Mouse (Mus musculus): ENCODE results near the gene Cdc5l. TPM values are rescaled to one million over a fixed set of nuclear protein-coding genes. Genes with fewer than 3 reads are reported as not detected.
"Not testable (repeated sequence)": the region's sequence is repeated elsewhere in the genome, so short reads cannot be mapped to it uniquely, and the experiment has no call there.

Cdc5l gene
- 44.3 and 44.8 TPM in 2 replicates for total RNA-seq (2021)
- long read RNA-seq, experiment 1, transcript Cdc5l-201 (16 exons, 3,027 nt), result major isoform, 27 of 34 reads
- long read RNA-seq, experiment 1, partial matches to known transcripts, result 5 of 34 reads
- long read RNA-seq, experiment 1, other reads (novel, unspliced or antisense), result 2 of 34 reads
- long read RNA-seq, experiment 2, transcript Cdc5l-201 (16 exons, 3,027 nt), result major isoform, 21 of 29 reads
- long read RNA-seq, experiment 2, partial matches to known transcripts, result 6 of 29 reads
- long read RNA-seq, experiment 2, other reads (novel, unspliced or antisense), result 2 of 29 reads

DNA sequence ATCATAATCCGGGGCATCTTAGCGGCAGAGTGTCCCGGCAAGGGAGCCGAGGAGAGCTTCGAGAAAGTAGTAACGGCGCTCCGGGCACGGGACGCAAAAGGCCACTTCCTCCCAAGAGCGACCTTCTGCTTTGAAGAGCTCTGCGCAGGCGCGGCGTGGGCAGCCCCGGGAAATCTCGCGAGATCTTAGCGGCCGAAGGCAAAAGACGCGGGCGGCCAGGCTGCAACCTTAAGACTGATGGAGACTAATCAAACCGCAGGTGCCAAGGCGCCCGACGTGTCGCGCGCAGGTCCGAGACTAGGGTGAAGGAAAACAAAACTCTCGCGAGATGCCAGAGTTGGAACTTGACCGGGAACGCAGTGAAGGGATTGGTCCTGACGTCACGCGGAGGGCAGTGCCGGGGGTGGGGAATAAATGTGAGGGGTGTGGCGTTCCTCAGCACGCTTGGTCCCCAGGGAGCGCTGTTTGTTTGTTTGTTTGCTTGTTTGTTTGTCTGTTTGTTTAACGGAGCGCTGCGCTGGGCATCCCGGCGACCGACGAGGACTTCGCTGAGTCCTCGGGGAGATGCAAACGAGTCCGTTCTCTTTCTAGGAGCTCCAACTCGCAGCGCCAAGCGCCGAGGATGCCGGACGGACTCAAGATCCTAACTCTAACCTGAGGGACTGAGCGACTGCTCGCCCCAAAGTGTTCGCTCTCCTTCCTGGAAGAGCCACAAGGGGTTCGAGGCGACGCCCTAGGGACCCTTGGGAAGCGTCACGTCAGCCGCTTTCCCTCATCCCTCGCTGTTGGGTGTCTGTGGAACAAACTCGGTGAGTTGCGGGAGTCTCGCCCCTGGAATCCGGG lies at the start of gene Cdc5l:
Cdc5l (minus strand) TSS at position 319 of the 843 bp plus-strand sequence.
- peak; percentile 98 for DNase-seq

DNA sequence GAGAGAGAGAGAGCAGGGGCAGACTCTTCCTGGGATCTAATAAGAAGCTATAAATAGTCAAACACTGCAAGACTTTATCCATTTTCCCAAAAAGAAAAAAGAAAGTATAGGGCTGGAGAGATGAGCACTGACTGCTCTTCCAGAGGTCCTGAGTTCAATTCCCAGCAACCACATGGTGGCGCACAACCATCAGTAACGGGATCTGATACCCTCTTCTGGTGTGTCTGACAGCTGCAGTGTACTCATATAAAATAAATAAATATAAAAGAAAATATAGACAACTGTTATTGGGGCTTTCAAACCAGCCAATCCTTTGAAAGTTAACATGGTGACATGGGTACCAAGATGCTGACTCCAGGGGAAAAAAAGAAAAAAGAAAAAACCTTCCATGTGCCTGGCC lies 46.9 kb upstream of the Cdc5l start:
- peak; percentile 35 for DNase-seq

DNA sequence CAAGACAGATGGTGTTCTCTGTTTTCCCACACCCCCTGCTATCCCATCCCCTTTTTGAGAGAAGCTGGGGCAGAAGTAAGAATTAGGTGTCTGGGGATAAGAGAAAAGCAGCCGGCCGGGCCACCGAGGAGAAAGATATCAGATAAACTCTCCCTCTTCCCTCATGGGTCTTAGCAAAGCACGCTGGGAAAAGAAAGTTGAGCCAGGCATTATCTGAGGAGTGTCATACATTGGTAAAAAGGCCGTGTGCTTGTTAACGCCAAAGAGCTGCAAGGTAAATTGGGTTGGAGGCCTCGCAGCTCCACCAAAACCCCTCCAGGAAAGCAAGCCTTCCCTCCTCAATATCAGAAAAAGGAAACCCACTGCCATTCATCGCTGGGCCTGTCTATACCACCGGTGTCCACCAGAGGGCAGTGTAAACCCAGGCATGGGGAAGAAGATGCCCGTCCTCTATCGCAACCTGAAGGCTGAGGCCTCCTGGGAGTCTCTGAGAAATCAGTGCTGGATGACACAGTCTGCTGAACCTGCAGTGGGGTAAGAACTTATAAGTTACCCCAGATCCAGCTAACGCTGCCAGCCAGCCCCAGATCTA lies 44.8 kb upstream of the Cdc5l start:
- DNase-seq, result peak; percentile 90

DNA sequence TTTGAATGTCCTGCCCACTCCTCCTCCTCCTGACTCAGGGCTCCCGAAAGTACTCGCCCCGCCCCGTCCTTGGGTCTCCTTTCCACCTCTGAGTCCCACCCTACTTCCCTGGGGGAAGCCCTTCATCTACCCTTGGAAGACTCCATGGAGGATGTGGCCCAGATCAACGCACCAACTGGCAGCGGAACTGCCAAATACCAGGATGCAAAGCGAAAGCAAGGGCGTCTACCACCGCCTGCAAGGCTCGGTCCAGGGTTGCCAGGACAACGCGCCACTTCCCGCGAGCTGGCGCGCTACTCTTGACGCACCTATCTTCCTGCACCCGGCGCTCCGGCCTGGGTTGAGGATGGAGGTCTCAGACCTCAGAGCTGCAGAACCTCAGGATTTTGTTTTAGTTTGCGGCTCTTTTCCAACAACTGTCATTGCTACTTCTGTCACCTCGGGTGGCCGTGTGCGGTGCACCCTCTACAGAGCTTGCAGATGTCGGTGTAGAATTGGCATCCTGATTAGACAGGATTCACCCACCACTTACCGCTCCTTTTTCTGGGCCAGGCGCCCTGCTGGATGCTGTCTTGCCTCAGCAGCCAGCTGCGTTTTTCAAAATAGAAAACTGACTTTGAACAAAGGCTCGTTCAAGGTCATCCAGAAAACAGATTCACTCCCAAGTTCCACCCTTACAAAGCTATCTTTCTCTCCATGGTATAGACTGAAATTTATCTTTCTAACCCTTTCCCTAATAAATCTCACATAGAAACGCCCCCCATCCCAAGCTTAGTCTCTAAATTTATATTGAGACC lies 41.3 kb upstream of the Cdc5l start, which contains the start of gene Spats1:
Spats1 (minus strand) TSS at position 747 of the 797 bp plus-strand sequence.
- peak; percentile 81 for DNase-seq

DNA sequence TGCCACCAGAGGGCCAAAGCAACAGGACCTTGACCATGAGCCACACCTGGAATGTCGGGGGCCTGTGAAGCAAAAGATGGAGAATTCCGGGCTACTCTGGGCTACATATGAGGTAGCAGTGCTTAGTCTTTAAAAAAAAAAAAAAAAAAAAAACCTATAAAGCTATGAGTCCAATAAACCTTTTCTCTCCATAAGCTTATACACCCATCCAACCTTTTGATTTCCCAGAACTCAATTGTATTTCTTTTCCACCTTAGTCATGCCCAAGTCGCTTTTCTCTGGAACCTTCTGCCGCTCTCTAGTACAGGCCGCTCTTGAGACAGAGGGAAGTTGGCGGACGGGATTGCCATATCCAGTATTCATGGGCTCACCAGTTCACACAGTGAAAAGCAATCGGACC lies 40.6 kb upstream of the Cdc5l start:
- no peak for DNase-seq

DNA sequence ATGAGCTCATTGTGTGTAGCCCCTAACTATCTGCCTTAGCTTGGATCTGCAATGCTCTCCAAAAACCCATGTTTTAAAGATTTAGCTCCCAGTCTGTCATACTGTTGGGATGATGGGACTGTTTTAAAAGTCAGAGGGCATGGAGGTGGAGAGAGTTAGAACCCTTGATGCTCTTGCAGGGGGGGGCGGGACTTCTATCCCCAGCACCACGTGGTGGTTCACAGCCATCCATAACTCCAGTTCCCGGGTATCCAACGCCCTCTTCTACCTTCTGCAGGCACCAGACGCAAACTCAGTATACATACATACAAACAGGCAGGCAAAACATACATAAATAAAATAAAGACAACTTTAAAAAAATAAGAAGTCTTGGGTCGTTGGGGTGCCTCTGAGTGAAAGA lies 40.1 kb upstream of the Cdc5l start:
- DNase-seq, result no peak

DNA sequence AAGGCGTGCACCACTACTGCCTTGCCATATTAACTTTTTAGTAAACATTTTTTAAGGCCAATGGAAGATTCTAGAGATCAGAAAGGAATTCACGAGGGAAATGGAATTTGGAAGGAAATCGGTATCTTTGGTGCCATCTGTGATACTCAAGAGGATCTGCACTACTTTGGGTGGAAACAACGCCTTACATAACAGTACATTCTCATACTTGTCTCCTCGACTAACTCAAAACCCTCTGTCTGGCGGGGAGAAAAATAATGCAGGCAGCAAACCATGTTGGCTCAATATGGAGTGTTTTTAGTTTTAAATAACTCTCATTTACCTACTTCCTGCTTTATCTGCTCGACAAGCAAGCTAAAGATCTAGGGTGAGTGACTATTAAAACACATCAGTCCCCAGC lies 37.2 kb upstream of the Cdc5l start:
- no peak for DNase-seq

DNA sequence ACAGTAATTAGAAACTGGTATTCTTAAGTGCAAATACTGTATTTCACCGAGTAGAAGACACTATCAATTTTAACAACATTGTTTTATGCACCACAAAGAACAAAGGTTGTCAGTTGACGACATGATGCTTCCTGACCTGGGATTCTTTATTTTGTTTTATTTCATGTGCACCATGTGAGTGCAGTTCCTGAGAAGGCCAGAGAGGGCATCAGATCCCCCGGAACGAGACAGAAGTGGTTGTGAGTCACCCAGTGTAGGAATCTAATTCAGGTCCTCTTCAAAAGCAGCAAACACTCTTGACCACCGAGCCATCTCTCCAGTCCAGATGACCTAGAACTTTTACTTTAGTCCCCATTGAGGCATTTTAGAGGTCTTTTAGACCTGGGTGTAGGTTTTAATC lies 34.8 kb upstream of the Cdc5l start:
- no peak for DNase-seq

DNA sequence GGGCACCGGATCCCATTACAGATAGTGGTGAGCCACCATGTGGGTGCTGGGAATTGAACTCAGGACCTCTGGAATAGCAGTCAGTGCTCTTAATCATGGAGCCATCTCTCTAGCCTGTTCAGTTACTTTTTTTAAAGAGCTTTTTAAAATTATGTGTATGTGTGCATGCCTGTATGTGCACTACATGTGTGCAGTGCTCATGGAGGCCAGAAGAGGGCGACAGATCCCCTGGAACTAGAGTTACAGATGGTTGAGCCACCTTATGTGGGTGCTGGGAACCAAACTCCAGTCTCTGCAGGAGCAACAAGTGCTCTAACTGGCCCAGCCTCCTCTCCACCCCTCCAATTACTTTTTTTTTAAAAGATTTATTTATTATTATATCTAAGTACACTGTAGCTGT lies 33.2 kb upstream of the Cdc5l start:
- no peak for DNase-seq

DNA sequence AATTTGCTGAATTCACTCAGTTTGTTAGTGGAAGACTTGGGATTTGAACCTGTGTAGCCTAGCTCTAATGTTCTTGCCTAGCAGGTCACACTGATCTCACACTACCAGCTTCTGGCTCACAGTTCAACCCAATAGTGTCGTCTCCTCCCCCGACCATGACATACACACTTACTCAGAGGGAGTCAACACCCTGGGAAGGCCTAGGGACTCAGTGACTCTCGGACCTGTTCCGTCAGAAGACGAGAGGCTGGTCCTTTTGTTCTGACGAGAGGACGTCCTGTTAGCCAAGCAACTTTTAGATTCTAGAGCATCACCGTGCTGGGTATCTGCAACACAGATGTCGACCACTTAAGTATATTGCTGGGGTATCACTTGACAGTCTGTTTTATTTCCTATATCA lies 30.7 kb upstream of the Cdc5l start:
- DNase-seq, result no peak

DNA sequence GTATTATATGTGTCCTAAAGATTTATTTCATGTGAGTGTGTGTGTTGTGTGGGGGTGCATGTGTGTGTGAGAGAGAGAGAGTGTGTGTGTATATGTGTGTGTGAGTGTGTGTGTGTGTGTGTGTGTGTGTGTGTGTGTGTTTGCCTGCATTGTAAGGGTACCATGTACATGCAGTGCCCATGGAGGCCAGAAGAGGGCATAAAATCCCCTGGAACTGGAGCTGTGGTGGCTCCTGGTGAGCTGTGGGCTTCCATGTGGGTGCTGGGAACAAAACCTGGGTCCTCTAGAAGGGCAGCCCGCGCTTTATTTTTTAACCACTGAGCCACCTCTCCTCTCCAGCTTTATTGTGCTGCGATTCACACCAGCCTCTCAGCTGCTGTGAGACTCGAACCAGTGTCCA lies 29.0 kb upstream of the Cdc5l start:
- no peak for DNase-seq

DNA sequence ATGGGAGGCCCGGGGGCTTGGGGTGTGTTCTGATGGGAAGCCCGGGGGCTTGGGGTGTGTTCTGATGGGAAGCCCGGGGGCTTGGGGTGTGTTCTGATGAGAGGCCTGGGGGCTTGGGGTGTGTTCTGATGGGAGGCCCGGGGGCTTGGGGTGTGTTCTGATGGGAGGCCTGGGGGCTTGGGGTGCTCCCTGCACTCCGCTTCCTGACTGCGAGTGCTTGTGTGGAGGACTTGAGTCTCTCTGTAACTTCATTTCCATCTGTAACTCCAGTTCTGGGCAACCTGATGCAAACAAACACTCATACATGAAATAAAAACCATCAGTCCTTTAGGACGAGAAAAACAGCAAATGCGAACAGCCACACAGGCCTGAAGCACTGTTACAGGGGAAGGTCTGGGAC lies 25.5 kb upstream of the Cdc5l start:
- no peak for DNase-seq

DNA sequence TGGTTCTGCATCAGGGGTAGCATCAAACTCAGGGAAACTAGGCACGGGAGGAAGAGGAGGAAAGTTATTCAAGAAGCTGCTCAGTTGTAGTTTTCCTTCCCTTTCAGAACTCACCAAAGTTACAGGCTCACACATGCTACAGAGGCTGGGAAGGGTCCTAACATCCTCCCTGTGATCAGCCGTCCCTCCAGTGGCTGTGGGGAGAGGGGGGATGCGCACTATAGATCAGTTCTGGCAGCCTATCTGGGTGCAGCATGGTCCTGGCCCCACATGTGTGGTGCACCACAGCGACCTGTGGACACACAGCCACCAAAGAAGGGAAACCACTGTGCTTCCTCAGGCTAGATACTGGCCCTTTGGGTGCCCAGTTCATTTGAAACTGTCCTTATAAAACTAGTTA lies 25.0 kb upstream of the Cdc5l start:
- no peak for DNase-seq

DNA sequence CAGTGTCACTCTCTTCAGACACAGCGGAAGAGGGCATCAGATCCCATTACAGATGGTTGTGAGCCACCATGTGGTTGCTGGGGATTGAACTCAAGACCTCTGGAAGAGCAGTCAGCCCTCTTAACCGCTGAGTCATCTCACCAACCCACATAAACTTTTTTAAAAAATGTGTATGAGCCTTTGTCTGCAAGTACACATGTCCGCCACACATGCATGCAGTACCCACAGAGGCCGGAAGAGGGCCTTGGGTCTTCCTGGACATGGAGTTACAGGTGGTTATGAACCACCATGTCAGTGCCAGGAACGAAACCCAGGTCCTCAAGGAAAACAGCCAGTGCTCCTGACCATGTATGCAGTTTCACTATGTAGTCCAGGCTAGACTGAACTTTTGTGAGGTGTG lies 23.9 kb upstream of the Cdc5l start:
- DNase-seq, result no peak

DNA sequence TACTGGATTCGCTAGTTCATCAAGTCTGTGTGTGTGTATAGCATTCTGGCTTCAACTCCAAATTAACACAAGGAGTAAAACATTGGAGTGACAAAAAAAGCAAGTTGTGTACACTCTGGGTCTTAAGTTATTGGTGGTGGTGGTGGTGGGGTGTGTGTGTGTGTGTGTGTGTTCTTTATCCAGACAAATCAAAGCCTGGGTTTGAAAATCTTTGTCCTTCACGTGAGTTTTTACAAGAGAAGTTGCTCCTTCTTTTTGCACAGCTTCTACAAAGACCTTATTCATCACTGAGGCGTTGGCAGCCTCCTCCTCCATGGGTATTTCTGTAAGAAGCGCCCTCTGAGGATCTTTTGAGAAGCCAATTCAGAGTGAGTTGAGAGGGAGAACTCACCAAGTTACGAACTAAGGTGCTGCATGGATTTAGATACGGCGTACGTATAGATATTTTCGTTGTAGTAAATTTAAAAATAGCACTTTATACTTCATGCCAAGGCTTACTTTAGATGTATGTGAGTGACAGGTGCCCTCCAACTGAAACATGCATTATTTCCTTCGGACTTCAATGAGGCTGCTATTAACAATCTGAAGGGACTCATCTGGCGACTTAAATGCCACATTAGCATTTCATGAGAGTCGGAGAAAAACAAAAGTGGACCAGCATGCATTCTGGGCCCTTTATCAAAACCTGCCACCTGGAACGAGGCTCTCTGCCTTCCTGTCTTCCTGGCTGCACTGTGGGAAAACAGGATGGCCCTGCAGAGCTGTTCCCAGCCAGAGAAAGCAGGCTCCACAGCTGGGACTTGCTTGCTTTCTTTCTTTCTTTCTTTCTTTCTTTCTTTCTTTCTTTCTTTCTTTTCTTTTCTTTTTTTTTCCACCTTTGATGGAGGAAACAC lies 23.0 kb upstream of the Cdc5l start:
- DNase-seq, result no peak

DNA sequence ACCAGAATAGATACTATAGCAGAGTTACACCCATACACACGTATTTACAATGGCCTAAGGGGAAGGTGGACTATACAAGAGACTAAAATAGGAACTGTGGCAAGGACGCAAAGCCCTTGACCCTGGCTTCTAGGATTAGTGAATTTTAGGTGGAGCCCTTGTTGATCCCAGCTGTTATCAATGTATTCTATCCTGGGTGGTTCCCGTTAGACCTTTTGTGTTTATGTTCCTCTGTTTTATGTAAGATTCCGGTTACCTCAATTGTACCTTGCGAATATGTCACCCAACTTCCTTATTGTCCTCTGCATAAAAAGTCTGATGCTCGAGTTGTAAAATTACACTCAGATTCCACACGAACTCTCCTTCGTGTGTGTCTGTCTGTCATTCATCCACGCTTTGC lies 22.2 kb upstream of the Cdc5l start:
- not testable (repeated sequence) for DNase-seq

DNA sequence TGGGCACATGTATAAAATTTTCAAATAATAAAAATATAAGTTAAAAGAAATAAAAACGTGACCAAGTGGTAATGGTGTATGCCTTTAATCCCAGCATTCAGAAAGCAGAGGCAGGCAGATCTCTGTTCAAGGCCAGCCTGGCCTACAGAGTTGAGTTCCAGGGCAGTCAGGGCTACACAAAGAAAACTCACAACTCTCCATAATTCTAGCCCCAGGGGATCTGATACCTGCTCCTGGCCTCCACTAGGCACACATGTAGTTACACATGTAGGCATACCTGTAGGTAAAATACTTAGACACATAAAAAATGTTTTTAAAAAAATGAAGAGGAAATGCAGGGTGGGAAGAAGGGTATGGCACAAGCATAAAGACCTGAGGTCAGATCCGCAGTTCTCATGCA lies 21.3 kb upstream of the Cdc5l start:
- no peak for DNase-seq

DNA sequence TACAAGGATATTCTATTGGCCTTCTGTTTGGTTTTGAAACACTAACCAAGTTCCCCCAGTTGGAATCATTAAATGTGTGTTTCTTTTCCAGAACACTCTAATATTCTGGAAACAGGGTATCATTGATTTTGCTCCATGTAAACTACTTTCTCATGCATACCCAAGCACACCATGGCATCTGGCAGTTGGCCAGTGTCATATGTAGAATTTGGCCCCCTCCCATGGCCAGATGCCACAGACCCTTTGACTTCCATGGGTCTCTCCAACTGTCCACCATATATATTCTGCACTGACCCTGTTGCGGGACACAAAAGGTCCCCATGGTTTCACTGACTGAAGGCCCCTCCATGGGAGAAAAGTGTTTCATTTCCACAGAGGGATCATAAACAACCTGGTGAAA lies 18.7 kb upstream of the Cdc5l start:
- DNase-seq, result no peak

DNA sequence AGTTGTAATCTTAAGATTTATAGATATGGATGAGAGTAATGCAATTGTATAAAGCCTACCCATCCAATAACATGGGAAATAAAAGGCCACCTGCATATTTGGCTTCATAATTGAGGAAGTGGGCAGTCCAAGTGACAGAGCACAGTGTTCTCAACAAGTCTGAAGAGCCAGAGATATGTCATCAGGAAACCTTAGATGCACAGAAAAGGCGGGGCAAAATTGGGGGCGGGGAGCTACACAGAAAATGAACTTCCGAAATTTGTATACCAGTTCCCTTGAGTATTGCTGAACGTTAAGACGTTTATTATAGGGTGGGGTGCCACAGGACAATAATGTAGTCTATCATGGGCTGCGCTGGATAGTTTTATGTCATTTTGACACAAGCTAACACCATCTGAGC lies 16.6 kb upstream of the Cdc5l start:
- DNase-seq, result no peak

DNA sequence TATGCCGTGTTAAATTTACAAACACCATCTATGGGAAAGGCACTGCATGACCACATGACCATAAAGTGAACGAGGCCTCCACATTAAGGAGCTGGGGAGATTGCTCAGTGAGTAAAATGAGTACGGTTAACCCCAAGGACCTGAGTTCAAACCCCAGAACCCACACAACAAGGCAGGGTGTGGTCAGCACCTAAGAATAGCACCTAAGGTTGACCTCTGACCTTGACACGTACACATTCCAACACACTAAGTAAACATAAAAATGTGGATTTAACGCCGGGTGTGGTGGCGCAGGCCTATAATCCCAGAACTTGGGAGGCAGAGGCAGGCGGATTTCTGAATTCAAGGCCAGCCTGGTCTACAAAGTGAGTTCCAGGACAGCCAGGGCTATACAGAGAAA lies 16.0 kb upstream of the Cdc5l start:
- DNase-seq, result no peak

DNA sequence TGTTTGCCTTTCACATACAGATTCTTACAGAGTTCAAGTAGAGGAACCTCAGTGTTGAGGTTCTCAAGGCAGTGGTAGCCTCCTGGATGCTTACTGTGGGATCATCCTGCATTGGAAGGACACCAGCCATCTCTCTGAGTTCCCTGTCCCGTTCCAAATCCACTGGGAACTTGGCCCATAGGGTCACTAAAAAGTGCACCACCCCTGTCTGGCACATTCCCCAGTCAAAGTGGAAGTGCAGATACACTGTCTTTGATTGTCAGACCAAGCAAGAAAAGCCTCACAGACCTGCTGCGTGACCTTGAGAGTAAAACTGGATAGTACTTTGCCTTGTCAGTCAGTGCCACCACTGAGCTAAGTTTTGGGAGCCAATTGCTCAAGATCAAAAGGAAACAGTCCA lies 13.5 kb upstream of the Cdc5l start:
- peak; percentile 12 for DNase-seq

DNA sequence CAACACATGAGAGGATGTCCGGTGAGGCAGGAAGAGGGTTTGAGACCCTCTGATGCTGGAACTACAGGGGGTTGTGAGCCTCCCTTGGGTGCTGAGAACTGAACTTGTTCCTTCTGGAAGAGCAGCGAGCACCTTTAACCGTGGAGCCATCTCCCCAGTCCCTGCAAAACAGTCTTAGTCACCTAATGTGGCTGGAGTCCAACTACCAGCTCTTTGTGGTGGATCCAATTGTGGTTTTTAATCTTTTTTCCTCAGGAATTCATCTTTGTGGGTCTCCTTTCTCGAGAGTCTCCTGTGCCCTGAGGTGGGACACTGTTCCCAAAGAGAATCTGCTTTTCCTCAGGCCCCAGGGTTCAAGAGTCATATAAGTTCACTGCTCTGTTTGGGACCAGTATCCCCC lies 12.4 kb upstream of the Cdc5l start:
- no peak for DNase-seq
